Mouse (Mus musculus) CH12.LX (cell line): ENCODE data around the gene Gatb. TPM values are rescaled to one million over a fixed set of nuclear protein-coding genes. Genes with fewer than 3 reads are reported as not detected.

Experiments used
- DNase-seq: peaks from one replicate; pipeline ENCODE4 v3.0.0-alpha.2; 2013; ENCODE audit errors: extremely low read depth
- H3K27ac ChIP-seq: 2 replicates; pipeline ENCODE4 v1.5.1; 2012; ENCODE audit warnings: low read depth, mild to moderate bottlenecking, control low read depth, moderate library complexity; ENCODE audit not compliant: insufficient read depth
- H3K27me3 ChIP-seq: replicated peaks from 2 replicates; pipeline ENCODE3; 2012; ENCODE audit warnings: inconsistent platforms
- H3K36me3 ChIP-seq, 2 experiments: replicated peaks in 1 of 2; 2 replicates each; pipeline versions ENCODE3 to v1.6.1; 2012; ENCODE audit warnings: inconsistent platforms in 1 of 2, low read length in 1 of 2, mild to moderate bottlenecking in 1 of 2, mixed read lengths in 1 of 2, moderate library complexity in 1 of 2; ENCODE audit not compliant: control insufficient read depth in 1 of 2, insufficient read depth in 1 of 2
- H3K4me1 ChIP-seq, 2 experiments: 2 replicates each; pipeline ENCODE4 v1.6.1; 2012; ENCODE audit warnings: inconsistent platforms in 1 of 2, moderate library complexity in 1 of 2; ENCODE audit not compliant: insufficient read depth in 2 of 2, control insufficient read depth in 1 of 2
- H3K4me2 ChIP-seq: 2 replicates; pipeline ENCODE4 v1.6.1; 2012; ENCODE audit warnings: low read depth, mild to moderate bottlenecking, control low read depth; ENCODE audit not compliant: poor library complexity, insufficient read depth, severe bottlenecking
- H3K4me3 ChIP-seq, 3 experiments: fragments of 150-350 bp in 1 of 3; sonication (generic) in 1 of 3; replicated peaks in 1 of 3; 2 replicates each; pipeline versions ENCODE3 to v1.5.1; 2011 to 2012; ENCODE audit warnings: low read depth in 2 of 3, low read length in 2 of 3, mild to moderate bottlenecking in 2 of 3, moderate library complexity in 2 of 3, control low read depth in 1 of 3, improper control_type of control experiment in 1 of 3, inconsistent platforms in 1 of 3, mixed read lengths in 1 of 3; ENCODE audit not compliant: poor library complexity in 1 of 3
- H3K79me2 ChIP-seq: replicated peaks from 2 replicates; pipeline ENCODE4 v1.6.1; 2012; ENCODE audit warnings: mild to moderate bottlenecking, moderate library complexity; ENCODE audit not compliant: control insufficient read depth, poor library complexity, insufficient read depth, severe bottlenecking; ENCODE audit errors: extremely low read depth
- H3K9ac ChIP-seq: 2 replicates; pipeline ENCODE4 v1.6.1; 2012; ENCODE audit warnings: low read depth, mild to moderate bottlenecking, control low read depth, moderate library complexity; ENCODE audit not compliant: insufficient read depth
- H3K9me3 ChIP-seq: replicated peaks from 2 replicates; pipeline ENCODE3; 2012; ENCODE audit warnings: low read length, inconsistent platforms, mixed read lengths
- BHLHE40 ChIP-seq: IDR thresholded peaks from 2 replicates; pipeline ENCODE4 v1.6.1; 2011; ENCODE audit warnings: mild to moderate bottlenecking, low read depth, low read length, improper control_type of control experiment
- CHD1 ChIP-seq: IDR thresholded peaks from 2 replicates; pipeline ENCODE4 v1.6.1; 2012; ENCODE audit warnings: low read depth, low read length, improper control_type of control experiment, inconsistent platforms
- CTCF ChIP-seq, 2 experiments: IDR thresholded peaks in 1 of 2; conservative IDR thresholded peaks in 1 of 2; 2 replicates each; pipeline ENCODE4 v1.5.1; 2011 to 2012; ENCODE audit warnings: low read depth in 2 of 2, low read length in 2 of 2, improper control_type of control experiment in 1 of 2, inconsistent platforms in 1 of 2, mild to moderate bottlenecking in 1 of 2, moderate library complexity in 1 of 2
- E2F4 ChIP-seq: IDR thresholded peaks from 2 replicates; pipeline ENCODE4 v1.6.1; 2011; ENCODE audit warnings: low read depth, low read length, improper control_type of control experiment; ENCODE audit not compliant: insufficient replicate concordance
- ELF1 ChIP-seq: IDR thresholded peaks from 2 replicates; pipeline ENCODE4 v1.6.1; 2014; ENCODE audit warnings: low read depth, mild to moderate bottlenecking, inconsistent platforms, low read length, improper control_type of control experiment
- GABPA ChIP-seq: IDR thresholded peaks from 2 replicates; pipeline ENCODE4 v1.6.1; 2012; ENCODE audit warnings: low read depth, low read length, improper control_type of control experiment, inconsistent platforms; ENCODE audit not compliant: insufficient replicate concordance
- HCFC1 ChIP-seq: IDR thresholded peaks from 2 replicates; pipeline ENCODE4 v1.6.1; 2012; ENCODE audit warnings: low read depth, mild to moderate bottlenecking, inconsistent platforms, low read length, improper control_type of control experiment
- IRF4 ChIP-seq: IDR thresholded peaks from 2 replicates; pipeline ENCODE4 v1.6.1; 2014; ENCODE audit warnings: low read depth, mild to moderate bottlenecking, inconsistent platforms, low read length, improper control_type of control experiment
- KAT2A ChIP-seq: IDR thresholded peaks from 2 replicates; pipeline ENCODE4 v1.6.1; 2012; ENCODE audit warnings: low read length, improper control_type of control experiment, inconsistent platforms; ENCODE audit not compliant: insufficient replicate concordance
- MAZ ChIP-seq: IDR thresholded peaks from 2 replicates; pipeline ENCODE4 v1.6.1; 2012; ENCODE audit warnings: low read depth, mild to moderate bottlenecking, inconsistent platforms, low read length, improper control_type of control experiment, moderate library complexity
- MXI1 ChIP-seq: IDR thresholded peaks from 2 replicates; pipeline ENCODE4 v1.6.1; 2011; ENCODE audit warnings: mild to moderate bottlenecking, low read depth, low read length, improper control_type of control experiment
- MYC ChIP-seq: IDR thresholded peaks from 2 replicates; pipeline ENCODE4 v1.6.1; 2011; ENCODE audit warnings: low read depth, mild to moderate bottlenecking, improper control_type of control experiment, low read length
- NELFE ChIP-seq: IDR thresholded peaks from 2 replicates; pipeline ENCODE4 v1.6.1; 2011; ENCODE audit warnings: low read depth, low read length, improper control_type of control experiment
- POLR2AphosphoS2 ChIP-seq: IDR thresholded peaks from 2 replicates; pipeline ENCODE4 v1.6.1; 2011; ENCODE audit warnings: low read depth, low read length, improper control_type of control experiment
- TBP ChIP-seq: conservative IDR thresholded peaks from 2 replicates; pipeline ENCODE4 v1.6.1; 2011; ENCODE audit warnings: low read depth, low read length, improper control_type of control experiment
- ZC3H11A ChIP-seq: IDR thresholded peaks from 2 replicates; pipeline ENCODE4 v1.6.1; 2012; ENCODE audit warnings: low read depth, mild to moderate bottlenecking, inconsistent platforms, low read length, improper control_type of control experiment
- dilution Hi-C: fragments of 300-500 bp; cut with MboI; formaldehyde crosslinking; loops from 2 replicates; pipeline ENCODE4 v1.14.3; 2020; ENCODE audit warnings: low sequenced_read_pairs; ENCODE audit not compliant: extremely low pct_unique_long_range_greater_than_20kb, extremely low pct_ligation_motif_present
- in situ Hi-C: fragments of 300-500 bp; cut with MboI; formaldehyde crosslinking; loops from 3 replicates; pipeline ENCODE4 v1.14.3; 2019; ENCODE audit warnings: low sequenced_read_pairs, low pct_ligation_motif_present, low pct_unique_long_range_greater_than_20kb, mixed read lengths
- polyA plus RNA-seq: library from polyadenylated mRNA; unstranded; fragments of >175 nt; gene quantifications from 2 replicates; pipeline ENCODE4 v1.2.1, GENCODE M21; 2012; ENCODE audit warnings: low read depth; ENCODE audit not compliant: insufficient read length
- total RNA-seq, 2 experiments: library from RNA; depleted of rRNA; stranded (reverse); fragments of 300-350 nt in 1 of 2; fragments of >200 nt in 1 of 2; gene quantifications; 2 replicates each; pipeline ENCODE4 v1.2.3; 2012 to 2014

Gatb gene
- total and polyA plus RNA-seq, 3 experiments, result 27.4 to 39.8 (median 31.9) TPM

DNA sequence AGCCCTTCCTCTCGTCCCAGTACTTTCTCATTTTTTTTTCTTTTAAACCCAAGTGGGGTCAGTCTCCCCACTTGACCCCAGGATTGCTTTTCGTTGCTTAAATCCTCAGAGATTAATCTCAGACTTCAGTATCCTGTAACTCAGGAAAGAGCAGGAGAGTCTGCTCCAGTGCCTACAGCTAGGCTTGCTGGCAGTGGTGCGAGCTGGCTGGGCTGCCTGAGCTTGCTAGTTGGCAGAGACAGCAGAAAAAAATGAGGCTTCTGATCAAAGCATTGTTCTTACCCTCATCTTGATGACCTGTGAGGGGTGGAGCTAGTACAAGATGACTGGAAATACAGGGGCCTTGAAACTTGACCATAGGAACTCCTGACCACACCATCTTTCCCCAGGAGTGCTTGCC is 20.5 kb downstream of the Gatb start:
- no peaks in the 10 kb centered on the region for H3K4me1 ChIP-seq
- in situ Hi-C loops (no loop called here), dilution Hi-C loops (no loop called here)
- no peak for DNase-seq
- TF ChIP-seq MYC, result no peak
- no peak overlapping the region for H3K4me2 ChIP-seq
- H3K9me3 ChIP-seq, result no peaks in the 10 kb centered on the region
- H3K4me3 ChIP-seq, result no peak overlapping the region
- H3K27ac ChIP-seq, result no peak overlapping the region
- no peaks in the 10 kb centered on the region for H3K79me2 ChIP-seq
- no peak overlapping the region for H3K9ac ChIP-seq
- no peaks in the 10 kb centered on the region for H3K27me3 ChIP-seq
- peaks cover 11 to 64% of the 10 kb centered on the region in 2 experiments for H3K36me3 ChIP-seq

DNA sequence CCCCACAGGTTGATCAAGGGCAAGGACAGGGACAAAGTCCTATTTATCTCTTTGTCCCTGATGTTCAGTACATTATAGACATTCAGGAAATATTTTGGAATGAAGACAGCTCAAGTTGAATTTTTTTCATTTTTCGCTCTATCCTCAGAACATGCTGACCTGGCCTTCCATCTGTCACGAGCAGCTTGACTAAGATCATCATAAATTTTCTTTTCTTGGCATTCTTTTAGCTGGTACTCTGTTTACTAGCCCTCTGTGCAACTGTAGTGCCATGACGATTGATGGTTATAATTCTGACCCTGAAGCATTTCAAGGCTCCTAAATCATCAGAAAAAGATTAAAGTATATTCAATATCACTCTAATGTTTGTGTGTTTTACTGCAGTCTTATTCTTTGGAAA is 25.6 kb downstream of the Gatb start:
- Histone ChIP-seq H3K27me3 (no peaks in the 10 kb centered on the region), H3K36me3 (peaks cover 9 to 74% of the 10 kb centered on the region in 2 experiments), H3K4me1 (no peaks in the 10 kb centered on the region), H3K27ac (no peak overlapping the region), H3K4me3 (no peak overlapping the region), H3K9me3 (no peaks in the 10 kb centered on the region), H3K79me2 (no peaks in the 10 kb centered on the region)
- dilution Hi-C loops, result no loop called here
- TF ChIP-seq NELFE, result no peak
- no peak for TF ChIP-seq BHLHE40
- no peak for TF ChIP-seq TBP
- TF ChIP-seq MYC, result no peak
- TF ChIP-seq HCFC1, result no peak
- TF ChIP-seq MXI1, result no peak
- TF ChIP-seq CTCF (conservative IDR thresholded peaks at IDR 0.05 in 1 of 2, IDR thresholded peaks at IDR 0.05 in 1 of 2; ENCODE audit: low read depth in 2 of 2, low read length in 2 of 2), result no peak
- TF ChIP-seq KAT2A, result no peak
- no peak for TF ChIP-seq POLR2AphosphoS2
- no peak for TF ChIP-seq ELF1
- no peak for TF ChIP-seq CHD1
- no peak for TF ChIP-seq MAZ
- no peak for TF ChIP-seq IRF4
- TF ChIP-seq ZC3H11A, result no peak
- no peak for TF ChIP-seq E2F4
- TF ChIP-seq GABPA, result no peak
- TF ChIP-seq, all 38 proteins: peak for 0
- H3K9ac ChIP-seq, result no peak overlapping the region
- no peak overlapping the region for H3K4me2 ChIP-seq
- in situ Hi-C loops, result no loop called here
- DNase-seq, result no peak
